Mouse (Mus musculus) hindbrain, embryonic 10.5 days (tissue): ENCODE data around the gene Syt2. TPM values are rescaled to one million over a fixed set of nuclear protein-coding genes. Genes with fewer than 3 reads are reported as not detected.

ENCODE experiments used
- DNase-seq: peaks from one replicate; pipeline ENCODE4 v3.0.0-alpha.2; 2017; ENCODE audit warnings: low spot score
- H3K27ac ChIP-seq: fragments of 300-500 bp; sonication (generic); 2 replicates; pipeline ENCODE4 v1.5.1; 2016; ENCODE audit warnings: mild to moderate bottlenecking, moderate library complexity
- H3K27me3 ChIP-seq: fragments of 300-500 bp; sonication (generic); 2 replicates; pipeline ENCODE4 v1.6.1; 2016; ENCODE audit warnings: mild to moderate bottlenecking; ENCODE audit not compliant: poor library complexity, insufficient read depth, severe bottlenecking
- H3K36me3 ChIP-seq: fragments of 300-500 bp; sonication (generic); 2 replicates; pipeline ENCODE4 v1.6.1; 2016; ENCODE audit warnings: mild to moderate bottlenecking, moderate library complexity
- H3K4me1 ChIP-seq: fragments of 300-500 bp; sonication (generic); replicated peaks from 2 replicates; pipeline ENCODE4 v1.6.1; 2016; ENCODE audit warnings: mild to moderate bottlenecking
- H3K4me3 ChIP-seq: fragments of 300-500 bp; sonication (generic); 2 replicates; pipeline ENCODE4 v1.5.1; 2016; ENCODE audit warnings: mild to moderate bottlenecking, moderate library complexity
- H3K9me3 ChIP-seq: fragments of 300-500 bp; sonication (generic); 2 replicates; pipeline ENCODE4 v1.6.1; 2016; ENCODE audit warnings: mild to moderate bottlenecking, moderate library complexity
- WGBS: fragments of 180-500 bp; shearing (Covaris S2); methylation state at CpG from one replicate; pipeline ENCODE4 v1.1.7; 2016; 5-methylcytosine and 5-hydroxymethylcytosine counted together
- polyA plus RNA-seq: library from polyadenylated mRNA; unstranded; fragments of >200 nt; fragmentation: Nextera tagmentation; extraction: Ambion mirVana; gene quantifications from 2 replicates; pipeline ENCODE4 v1.2.1, GENCODE M21; 2016

Syt2 gene
- polyA plus RNA-seq, 1 experiment from 2014 or later: 4.8 TPM

GRCm38 (mm10) chr1:134757230-134757629 is 110.8 kb downstream of the Syt2 start:
- no peak overlapping the region for H3K4me3 ChIP-seq
- peak overlapping the region; percentile 60 for H3K27ac ChIP-seq
- no peaks in the 10 kb centered on the region for H3K9me3 ChIP-seq
- WGBS: 83% methylated on average over 3 of the region's 3 CpGs
- H3K27me3 ChIP-seq: 0 out of 2 replicates have a peak, but pooled peaks cover 5% of the 10 kb centered on the region
- peaks cover 46% of the 10 kb centered on the region for H3K4me1 ChIP-seq
- H3K36me3 ChIP-seq: 0 out of 2 replicates have a peak, but pooled peaks cover 4% of the 10 kb centered on the region
- DNase-seq: no peak

DNA sequence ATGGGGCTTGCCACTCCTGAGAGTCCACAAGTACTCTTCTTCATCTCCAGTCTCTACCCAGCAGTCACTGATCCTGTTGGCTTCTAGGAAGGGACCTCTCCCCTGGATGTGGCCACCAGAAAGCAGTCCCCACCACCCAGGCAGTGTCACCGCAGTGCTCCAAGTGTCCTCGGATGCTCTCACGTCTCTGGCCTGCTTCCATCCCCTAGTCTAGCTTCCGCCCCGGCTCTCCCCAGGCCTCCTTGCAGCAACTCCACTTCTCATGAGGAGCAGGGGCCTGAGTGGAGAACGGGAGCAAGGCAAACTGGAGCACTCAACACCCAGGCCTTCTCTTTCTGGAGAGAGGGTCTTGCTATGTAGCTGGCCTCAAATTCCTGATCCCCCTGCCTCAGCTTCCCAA is 112.7 kb downstream of the Syt2 start:
- Histone ChIP-seq H3K4me3 (no peak overlapping the region), H3K9me3 (no peaks in the 10 kb centered on the region), H3K27ac (peak overlapping the region; percentile 50; the same call in 1 of the 2 replicates), H3K4me1 (peaks cover 34% of the 10 kb centered on the region), H3K27me3 (no peaks in the 10 kb centered on the region), H3K36me3 (0 out of 2 replicates have a peak, but pooled peaks cover 4% of the 10 kb centered on the region)
- 90% methylated on average over 6 of the region's 6 CpGs for WGBS
- DNase-seq: no peak

GRCm38 (mm10) chr1:134760642-134761041 is 114.2 kb downstream of the Syt2 start:
- Histone ChIP-seq H3K27ac (no peak overlapping the region), H3K27me3 (no peaks in the 10 kb centered on the region), H3K4me1 (peaks cover 31% of the 10 kb centered on the region), H3K9me3 (no peaks in the 10 kb centered on the region), H3K36me3 (0 out of 2 replicates have a peak, but pooled peaks cover 4% of the 10 kb centered on the region), H3K4me3 (no peak overlapping the region)
- no peak for DNase-seq
- WGBS: 79% methylated on average over 5 of the region's 5 CpGs

GRCm38 (mm10) chr1:134761534-134761933 is 115.1 kb downstream of the Syt2 start:
- WGBS: 92% methylated on average over 7 of the region's 7 CpGs
- no peak overlapping the region for H3K4me3 ChIP-seq
- 0 out of 2 replicates have a peak, but pooled peaks cover 4% of the 10 kb centered on the region for H3K36me3 ChIP-seq
- no peak overlapping the region for H3K27ac ChIP-seq
- DNase-seq: no peak
- H3K4me1 ChIP-seq: peaks cover 22% of the 10 kb centered on the region
- H3K27me3 ChIP-seq: no peaks in the 10 kb centered on the region
- no peaks in the 10 kb centered on the region for H3K9me3 ChIP-seq

- Histone ChIP-seq H3K27ac (no peak overlapping the region), H3K9me3 (no peaks in the 10 kb centered on the region), H3K36me3 (0 out of 2 replicates have a peak, but pooled peaks cover 4% of the 10 kb centered on the region), H3K27me3 (no peaks in the 10 kb centered on the region), H3K4me3 (no peak overlapping the region), H3K4me1 (peaks cover 10% of the 10 kb centered on the region)
- DNase-seq: no peak
- 97% methylated on average over 4 of the region's 4 CpGs for WGBS
Observed at GRCm38 (mm10) chr1:134763250-134763649, 116.8 kb downstream of the Syt2 start.

- 90% methylated on average over 11 of the region's 11 CpGs for WGBS
- Histone ChIP-seq H3K4me3 (no peak overlapping the region), H3K27ac (no peak overlapping the region; the same call in 1 of the 2 replicates), H3K9me3 (no peaks in the 10 kb centered on the region), H3K4me1 (peaks cover 10% of the 10 kb centered on the region), H3K36me3 (peaks cover 10% of the 10 kb centered on the region; the same call in 1 of the 2 replicates), H3K27me3 (no peaks in the 10 kb centered on the region)
- DNase-seq: no peak
Observed at GRCm38 (mm10) chr1:134763776-134764438, 117.4 kb downstream of the Syt2 start.

DNA sequence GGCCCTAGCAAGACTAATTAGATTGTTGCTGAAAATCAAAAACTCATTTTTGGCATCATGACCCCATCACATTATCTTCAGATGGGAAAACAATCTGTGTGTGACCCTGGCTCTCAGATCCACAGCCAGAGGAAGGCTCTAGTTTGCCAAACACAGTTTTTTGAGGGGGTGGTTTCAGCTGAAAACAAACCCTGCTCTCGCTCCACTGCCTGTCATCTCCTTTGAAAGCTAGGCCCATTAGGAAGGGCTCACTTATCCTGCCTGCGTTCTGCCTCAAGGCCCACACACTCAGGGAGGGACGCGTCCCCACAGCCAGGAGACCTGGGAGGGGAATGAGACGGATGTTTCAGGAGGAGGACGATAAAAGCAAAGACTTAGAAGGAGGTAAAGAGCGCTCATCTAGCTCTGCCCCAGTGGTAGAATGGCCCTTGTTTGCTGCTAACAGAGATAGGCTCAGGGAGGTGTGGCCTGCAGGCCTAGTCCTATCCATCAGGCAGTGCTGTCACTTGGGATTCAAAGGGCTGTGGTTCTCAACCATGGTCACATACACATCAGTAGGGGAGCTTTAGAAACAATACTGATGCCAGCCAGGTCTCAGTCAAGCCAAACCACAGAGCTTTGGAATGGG is 118.5 kb downstream of the Syt2 start:
- Histone ChIP-seq H3K9me3 (no peaks in the 10 kb centered on the region), H3K36me3 (peaks cover 7% of the 10 kb centered on the region; the same call in 1 of the 2 replicates), H3K4me3 (no peak overlapping the region), H3K27ac (peak overlapping the region; percentile 62), H3K4me1 (peaks cover 10% of the 10 kb centered on the region), H3K27me3 (no peaks in the 10 kb centered on the region)
- 54% methylated on average over 7 of the region's 7 CpGs for WGBS
- DNase-seq: no peak

GRCm38 (mm10) chr1:134766448-134766847 is 120.0 kb downstream of the Syt2 start:
- no peaks in the 10 kb centered on the region for H3K27me3 ChIP-seq
- peaks cover 10% of the 10 kb centered on the region; the same call in 1 of the 2 replicates for H3K36me3 ChIP-seq
- no peak overlapping the region for H3K27ac ChIP-seq
- no peak for DNase-seq
- no peaks in the 10 kb centered on the region for H3K9me3 ChIP-seq
- 85% methylated on average over 4 of the region's 4 CpGs for WGBS
- peaks cover 13% of the 10 kb centered on the region for H3K4me1 ChIP-seq
- no peak overlapping the region for H3K4me3 ChIP-seq

GRCm38 (mm10) chr1:134770312-134770711 is 123.8 kb downstream of the Syt2 start:
- H3K9me3 ChIP-seq: no peaks in the 10 kb centered on the region
- no peak for DNase-seq
- H3K27ac ChIP-seq: no peak overlapping the region
- WGBS: 95% methylated on average over 5 of the region's 5 CpGs
- no peaks in the 10 kb centered on the region for H3K27me3 ChIP-seq
- H3K4me3 ChIP-seq: no peak overlapping the region
- peaks cover 29% of the 10 kb centered on the region for H3K4me1 ChIP-seq
- peaks cover 17% of the 10 kb centered on the region; the same call in 1 of the 2 replicates for H3K36me3 ChIP-seq

DNA sequence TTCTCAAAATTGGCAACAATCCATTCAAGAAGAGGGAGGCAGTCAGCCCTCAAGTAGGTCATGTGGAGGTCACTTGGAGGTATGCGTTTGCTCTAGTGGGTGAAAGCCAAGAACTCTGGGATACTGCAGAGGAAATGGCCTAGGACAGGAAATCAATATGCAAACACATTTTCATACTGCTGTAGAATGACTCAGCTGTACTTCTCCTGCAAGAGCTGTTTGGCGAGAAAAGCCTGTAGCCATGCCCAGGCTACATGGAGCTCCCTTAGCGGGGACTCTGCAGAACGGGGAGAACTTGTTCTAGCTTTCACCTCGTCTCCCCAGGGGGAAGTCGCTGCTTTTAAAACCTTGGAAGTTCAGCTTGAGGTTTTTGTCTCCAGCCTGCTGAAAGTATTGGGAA is 124.9 kb downstream of the Syt2 start:
- H3K27me3 ChIP-seq: no peaks in the 10 kb centered on the region
- WGBS: 83% methylated on average over 6 of the region's 6 CpGs
- peaks cover 35% of the 10 kb centered on the region for H3K4me1 ChIP-seq
- no peak overlapping the region for H3K27ac ChIP-seq
- no peak for DNase-seq
- no peak overlapping the region for H3K4me3 ChIP-seq
- H3K9me3 ChIP-seq: no peaks in the 10 kb centered on the region
- H3K36me3 ChIP-seq: peaks cover 17% of the 10 kb centered on the region; the same call in 1 of the 2 replicates

DNA sequence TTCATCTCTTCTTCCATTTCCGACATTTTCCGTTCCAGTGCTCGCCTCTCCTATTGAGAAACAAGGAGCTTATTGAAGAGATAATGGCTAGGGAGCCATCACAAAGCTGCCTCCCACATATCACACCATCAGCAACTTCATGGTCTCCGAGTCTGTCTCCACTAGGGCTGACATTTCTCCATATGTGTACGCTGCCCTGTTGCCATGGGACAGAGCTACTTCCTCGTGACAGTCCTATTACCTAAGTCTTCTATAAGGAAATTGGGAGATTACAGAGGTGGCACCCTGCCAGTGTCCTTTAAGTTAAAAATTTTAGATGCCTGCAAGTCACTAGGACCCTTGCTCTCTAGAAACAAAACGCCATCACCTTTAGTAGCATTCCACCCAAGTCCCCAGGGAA is 125.5 kb downstream of the Syt2 start:
- H3K4me3 ChIP-seq: no peak overlapping the region
- 92% methylated on average over 7 of the region's 7 CpGs for WGBS
- DNase-seq: no peak
- no peaks in the 10 kb centered on the region for H3K27me3 ChIP-seq
- peaks cover 17% of the 10 kb centered on the region; the same call in 1 of the 2 replicates for H3K36me3 ChIP-seq
- H3K9me3 ChIP-seq: no peaks in the 10 kb centered on the region
- H3K4me1 ChIP-seq: peaks cover 35% of the 10 kb centered on the region
- no peak overlapping the region for H3K27ac ChIP-seq

DNA sequence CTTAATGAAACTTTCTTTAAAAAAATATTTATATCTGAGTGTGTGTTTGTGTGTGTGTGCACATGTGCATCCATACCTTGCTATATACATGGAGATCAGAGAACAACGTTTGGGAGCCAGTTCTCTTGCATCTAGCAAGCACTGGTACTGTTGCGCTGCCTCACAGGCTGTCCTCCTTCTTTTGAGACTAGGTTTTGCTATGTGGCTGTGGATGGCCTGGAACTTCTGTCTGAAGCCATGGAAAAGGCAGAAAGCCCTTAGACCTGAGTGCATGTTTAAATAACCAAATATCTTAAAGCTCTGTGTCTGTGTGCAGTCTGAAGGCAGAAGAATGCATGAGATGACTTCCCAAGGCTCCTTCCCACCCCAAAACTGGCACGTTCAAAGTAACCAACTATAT is 126.3 kb downstream of the Syt2 start:
- H3K4me1 ChIP-seq: peaks cover 39% of the 10 kb centered on the region
- 88% methylated on average over 3 of the region's 3 CpGs for WGBS
- DNase-seq: no peak

DNA sequence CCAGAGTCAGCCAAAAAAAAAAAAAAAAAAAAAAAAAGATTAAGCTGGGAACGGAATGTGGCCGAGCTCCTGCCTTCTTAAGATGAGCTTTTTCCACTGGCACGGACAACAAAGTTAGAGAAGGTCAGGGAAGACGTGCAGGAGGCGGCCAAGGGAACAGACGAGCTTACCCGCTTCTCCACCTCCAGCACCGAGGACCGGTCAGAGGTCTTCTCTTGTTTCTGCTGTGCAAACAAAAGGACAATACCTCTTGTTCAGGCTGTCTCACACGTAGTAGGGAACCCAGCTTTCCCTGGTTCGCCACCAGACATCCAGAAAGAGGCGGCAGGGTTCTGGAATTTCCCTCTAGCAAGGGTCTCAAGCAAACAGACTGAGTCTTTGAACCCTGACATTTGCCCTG is 126.8 kb downstream of the Syt2 start:
- no peak for DNase-seq
- WGBS: 39% methylated on average over 12 of the region's 12 CpGs

More for the DNA sequence above, 126.3 kb downstream of the Syt2 start:
- Histone ChIP-seq H3K9me3 (no peaks in the 10 kb centered on the region), H3K27me3 (no peaks in the 10 kb centered on the region), H3K36me3 (peaks cover 17% of the 10 kb centered on the region; the same call in 1 of the 2 replicates), H3K4me3 (no peak overlapping the region), H3K27ac (no peak overlapping the region)

More for the DNA sequence above, 126.8 kb downstream of the Syt2 start:
- Histone ChIP-seq H3K4me1 (peaks cover 44% of the 10 kb centered on the region), H3K27ac (peak overlapping the region; percentile 24), H3K27me3 (no peaks in the 10 kb centered on the region), H3K9me3 (no peaks in the 10 kb centered on the region), H3K4me3 (no peak overlapping the region), H3K36me3 (peaks cover 17% of the 10 kb centered on the region; the same call in 1 of the 2 replicates)
